Mouse (Mus musculus) cortical plate, adult 2 months (tissue): Measurements from ENCODE around the gene Cox8c. TPM values are rescaled to one million over a fixed set of nuclear protein-coding genes. Genes with fewer than 3 reads are reported as not detected.

Source experiments
- H3K27ac ChIP-seq: fragments of 200-500 bp; 2 replicates; pipeline ENCODE4 v1.5.1; 2012; ENCODE audit warnings: low read length, control low read depth, inconsistent platforms; ENCODE audit not compliant: insufficient read depth
- H3K4me1 ChIP-seq: fragments of 200-500 bp; 2 replicates; pipeline ENCODE4 v1.6.1; 2011; ENCODE audit warnings: low read length; ENCODE audit not compliant: control insufficient read depth, insufficient read depth
- H3K4me3 ChIP-seq: fragments of 200-500 bp; 2 replicates; pipeline ENCODE4 v1.5.1; 2011; ENCODE audit warnings: mild to moderate bottlenecking, low read length, control low read depth; ENCODE audit not compliant: insufficient read depth
- CTCF ChIP-seq: fragments of 200-500 bp; IDR thresholded peaks from 2 replicates; pipeline ENCODE4 v1.5.1; 2011; ENCODE audit warnings: mild to moderate bottlenecking, control low read depth, low read length; ENCODE audit not compliant: insufficient read depth; ENCODE audit errors: extremely low read depth
- POLR2A ChIP-seq: fragments of 200-500 bp; IDR thresholded peaks from 2 replicates; pipeline ENCODE4 v1.6.1; 2011; ENCODE audit warnings: mild to moderate bottlenecking, low read length, control low read depth; ENCODE audit not compliant: insufficient read depth; ENCODE audit errors: extremely low read depth
- polyA plus RNA-seq: library from polyadenylated mRNA; depleted of rRNA; stranded (reverse); fragments of >200 nt; gene quantifications from 2 replicates; pipeline ENCODE4 v1.2.3, GENCODE M21; 2012; rRNA removed

Gene Cox8c
- not detected in 2 replicates for polyA plus RNA-seq

DNA sequence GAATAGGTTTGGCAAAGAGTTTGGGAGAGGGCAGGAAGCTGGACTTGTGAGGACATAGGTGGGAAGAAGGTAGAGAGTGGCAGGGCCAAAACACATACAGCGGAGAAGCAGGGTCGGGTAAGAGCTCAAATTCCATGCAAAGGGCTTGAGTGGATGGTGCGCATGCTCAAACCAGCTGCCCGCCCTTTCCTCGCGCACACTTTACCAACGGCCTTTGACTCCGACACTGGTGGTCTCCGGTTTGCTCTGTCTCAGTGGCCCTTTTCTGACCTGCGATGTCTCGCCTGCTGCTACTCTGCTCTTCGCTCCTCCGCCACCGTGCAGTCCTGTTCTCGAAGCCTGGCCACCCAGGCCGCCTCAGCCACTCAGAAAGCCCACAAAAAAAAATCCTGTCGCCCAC is at the start of gene Cox8c:
Cox8c (plus strand) TSS at position 226 of the 400 bp plus-strand sequence.
- Histone ChIP-seq H3K4me3 (no peak within 1 kb of the TSS), H3K4me1 (no peaks in the 10 kb centered on the region), H3K27ac (no peak within 1 kb of the TSS)
- TF ChIP-seq CTCF (no peak), POLR2A (no peak)

DNA sequence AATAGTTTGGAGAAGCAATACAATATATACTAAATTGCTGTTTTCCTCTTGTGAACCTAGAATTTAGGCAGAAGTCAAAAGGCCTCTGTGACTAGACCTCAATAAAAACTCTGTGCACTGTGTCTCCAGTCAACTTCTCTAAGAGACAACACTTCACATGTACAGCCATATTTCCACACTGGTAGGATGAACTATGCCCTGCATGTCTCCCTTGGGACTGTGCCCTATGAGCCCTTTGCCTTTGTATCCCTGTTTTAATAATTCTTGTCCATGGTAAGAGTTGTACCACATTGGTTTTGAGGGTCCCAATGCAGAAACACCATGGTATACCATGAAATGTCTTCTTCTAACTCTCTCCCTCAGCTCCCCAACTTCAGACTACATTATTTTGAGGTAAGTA is 38.3 kb upstream of the Cox8c start:
- no peak for TF ChIP-seq POLR2A
- no peak for TF ChIP-seq CTCF
- peaks cover 2% of the 10 kb centered on the region; the same call in 1 of the 2 replicates for H3K4me1 ChIP-seq
- H3K4me3 ChIP-seq: no peak overlapping the region
- H3K27ac ChIP-seq: no peak overlapping the region

DNA sequence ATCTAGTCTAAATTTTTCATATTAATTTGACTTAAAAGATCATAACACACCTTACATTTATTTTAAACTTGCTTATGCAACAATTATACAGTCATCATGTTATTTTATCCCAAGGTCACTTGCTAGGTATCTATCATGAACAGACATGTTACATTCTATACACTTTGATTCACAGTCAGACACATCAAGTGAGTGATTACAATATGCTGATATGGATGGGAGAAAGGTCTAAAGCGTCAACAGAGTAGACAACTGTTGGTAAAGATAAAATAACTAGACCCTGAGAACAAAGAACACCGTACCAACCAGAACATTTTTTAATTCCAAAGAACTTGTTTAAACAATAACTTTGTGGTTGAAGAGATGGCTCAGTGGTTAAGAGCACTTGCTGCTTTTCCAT is 29.3 kb upstream of the Cox8c start:
- H3K4me3 ChIP-seq: no peak overlapping the region
- no peak overlapping the region for H3K27ac ChIP-seq
- no peak for TF ChIP-seq POLR2A
- no peak for TF ChIP-seq CTCF
- H3K4me1 ChIP-seq: peaks cover under 1% of the 10 kb centered on the region; the same call in 1 of the 2 replicates

DNA sequence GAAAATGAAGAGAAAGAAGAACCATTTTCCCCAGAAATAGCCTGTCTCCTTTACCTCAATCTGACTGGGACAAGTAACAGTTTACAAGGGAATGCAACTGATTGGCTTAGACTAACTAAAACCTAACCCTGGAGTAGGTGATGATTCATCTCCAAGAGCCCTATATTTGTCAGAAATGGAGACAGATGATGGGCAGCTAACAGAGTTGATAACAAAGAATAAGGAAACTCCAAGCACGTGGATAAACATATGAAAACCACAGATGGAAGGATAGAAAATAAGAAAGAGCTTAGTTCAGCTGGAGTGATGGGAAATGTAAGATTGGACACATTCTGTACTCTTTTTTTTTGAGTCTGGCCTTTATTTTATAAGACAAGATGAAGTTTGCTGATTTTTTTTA is 28.6 kb upstream of the Cox8c start:
- H3K4me3 ChIP-seq: no peak overlapping the region
- H3K27ac ChIP-seq: no peak overlapping the region
- no peaks in the 10 kb centered on the region for H3K4me1 ChIP-seq
- TF ChIP-seq POLR2A (no peak), CTCF (no peak)

DNA sequence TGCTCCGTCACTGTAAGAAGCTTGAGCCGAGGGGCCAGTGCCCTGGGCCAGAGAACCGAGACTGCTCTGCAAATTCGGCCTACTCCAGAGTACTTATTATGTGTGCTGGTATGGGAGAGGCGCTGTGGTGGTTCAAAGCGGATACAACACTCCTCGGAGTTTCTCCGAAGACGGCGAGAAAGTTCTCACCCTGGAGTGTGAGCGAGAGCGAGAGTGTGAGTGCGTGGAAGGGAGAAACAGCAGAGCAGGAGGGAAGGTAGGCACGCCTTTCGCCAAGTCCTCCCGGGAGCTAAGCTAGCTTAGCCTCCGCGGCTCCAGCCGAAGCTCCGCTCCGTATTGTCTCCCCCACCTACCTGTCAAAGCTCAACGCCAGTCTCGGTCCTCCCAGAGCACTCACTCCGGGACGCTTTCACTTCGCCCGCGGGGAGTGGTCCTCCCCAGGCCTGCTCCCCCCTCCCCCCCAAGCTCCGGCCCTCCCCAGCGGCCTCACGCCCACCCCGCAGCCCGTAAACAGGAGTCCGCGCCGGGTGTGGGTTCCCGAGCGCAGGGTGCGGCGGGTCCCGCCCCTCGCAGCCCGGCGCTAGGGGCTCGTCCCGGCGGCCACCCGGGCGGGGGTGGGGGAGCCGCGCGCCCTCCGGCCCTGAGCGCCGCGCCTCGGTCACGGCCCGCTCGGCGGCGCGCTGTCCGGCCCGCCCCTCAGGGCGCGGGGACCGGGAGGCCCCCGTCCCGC is 21.6 kb upstream of the Cox8c start:
- Histone ChIP-seq H3K4me1 (peaks cover 2% of the 10 kb centered on the region; the same call in 1 of the 2 replicates), H3K4me3 (peak overlapping the region; percentile 50), H3K27ac (no peak overlapping the region)
- no peak for TF ChIP-seq CTCF
- TF ChIP-seq POLR2A: no peak

DNA sequence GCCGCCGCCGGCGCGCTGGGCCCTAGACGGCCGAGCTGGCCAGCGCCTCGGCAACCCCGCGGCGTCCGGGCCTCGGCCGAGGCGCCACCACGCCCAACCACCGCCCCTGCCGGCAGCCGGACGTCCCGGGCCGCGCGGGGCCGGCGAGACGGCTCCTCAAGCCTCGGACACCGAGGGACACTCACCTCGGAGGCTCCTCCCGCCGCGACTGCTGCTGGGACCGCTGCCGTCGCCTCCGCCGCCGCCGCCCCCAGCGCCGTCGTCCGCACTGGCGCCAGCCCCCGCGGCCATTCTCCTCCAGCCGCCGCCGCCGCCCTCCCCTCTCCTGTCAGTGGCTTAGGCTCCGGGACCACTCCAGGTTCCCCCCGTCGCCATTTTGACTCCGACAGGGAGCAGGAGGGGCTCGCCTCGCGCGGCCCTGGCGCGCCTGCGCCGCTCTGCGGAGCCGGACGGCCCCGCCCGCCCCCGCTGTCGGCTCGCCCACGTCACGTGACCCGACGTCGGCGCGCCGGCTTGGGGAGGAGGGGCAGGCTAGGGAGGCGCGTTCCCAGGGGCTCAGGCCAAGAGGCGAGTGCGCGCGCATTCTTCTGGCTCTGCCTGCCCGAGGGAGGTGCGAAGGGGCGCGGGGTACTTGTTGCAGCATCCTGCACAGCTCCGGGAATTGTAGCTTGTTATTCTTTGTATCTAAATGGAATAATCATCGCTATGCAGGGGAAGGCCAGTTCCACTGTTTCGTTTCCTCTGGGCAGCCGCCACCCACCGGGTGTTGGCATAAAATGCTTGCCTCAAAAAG is 20.9 kb upstream of the Cox8c start, which contains the start of gene Btbd7:
Btbd7 (minus strand) TSS at position 441 of the 793 bp plus-strand sequence.
- H3K4me3 ChIP-seq: peak within 1 kb of the TSS; percentile 50
- TF ChIP-seq CTCF (no peak), POLR2A (no peak; the same call in 1 of the 2 replicates)
- H3K4me1 ChIP-seq: peaks cover 2% of the 10 kb centered on the region; the same call in 1 of the 2 replicates
- H3K27ac ChIP-seq: peak within 1 kb of the TSS; percentile 85

DNA sequence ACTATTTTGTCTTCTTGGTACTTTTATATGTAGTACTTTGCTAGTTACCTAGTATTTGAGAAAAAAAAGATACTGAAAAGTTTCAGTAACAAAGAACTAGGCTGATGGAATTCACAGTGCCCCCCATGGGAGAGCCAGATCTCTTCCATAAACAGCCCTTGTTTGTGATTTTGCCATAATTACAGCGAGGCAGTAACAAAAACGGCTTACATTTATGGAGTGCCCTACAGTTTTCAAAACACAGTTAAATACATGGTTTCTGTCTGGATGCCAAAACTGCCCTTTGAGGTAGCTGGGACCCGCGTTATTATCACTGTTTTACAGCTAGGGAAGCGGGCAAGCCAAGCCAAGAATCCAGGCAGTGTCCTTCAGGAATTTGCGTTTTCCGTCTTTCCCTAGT is 20.2 kb upstream of the Cox8c start:
- H3K27ac ChIP-seq: no peak overlapping the region
- TF ChIP-seq POLR2A: no peak
- no peak for TF ChIP-seq CTCF

DNA sequence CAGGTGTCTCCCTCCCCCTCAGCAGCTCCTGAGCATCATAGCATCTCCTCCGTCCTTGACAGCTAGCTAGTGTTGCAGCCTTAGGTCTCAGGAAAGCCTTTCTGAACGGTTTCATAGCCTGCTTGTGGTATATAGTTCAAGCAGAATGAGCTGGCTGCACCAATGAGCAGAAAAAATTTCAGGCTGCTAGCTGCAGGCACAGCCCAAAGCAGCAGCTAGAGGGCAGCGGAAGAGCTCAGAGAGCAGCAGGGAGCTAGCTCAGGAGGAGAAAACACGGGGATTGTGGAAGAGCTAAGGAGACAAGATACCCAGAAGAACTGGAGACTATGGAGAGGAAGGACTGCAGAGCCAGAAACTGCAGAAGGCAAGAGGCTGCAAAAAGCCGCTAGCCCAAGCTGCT is 13.4 kb upstream of the Cox8c start:
- no peaks in the 10 kb centered on the region for H3K4me1 ChIP-seq
- H3K27ac ChIP-seq: no peak overlapping the region
- peak; percentile 86 for TF ChIP-seq CTCF
- no peak for TF ChIP-seq POLR2A
- no peak overlapping the region for H3K4me3 ChIP-seq

More for the DNA sequence above, 20.2 kb upstream of the Cox8c start:
- Histone ChIP-seq H3K4me3 (peak overlapping the region; percentile 50; the same call in 1 of the 2 replicates), H3K4me1 (peaks cover 2% of the 10 kb centered on the region; the same call in 1 of the 2 replicates)

DNA sequence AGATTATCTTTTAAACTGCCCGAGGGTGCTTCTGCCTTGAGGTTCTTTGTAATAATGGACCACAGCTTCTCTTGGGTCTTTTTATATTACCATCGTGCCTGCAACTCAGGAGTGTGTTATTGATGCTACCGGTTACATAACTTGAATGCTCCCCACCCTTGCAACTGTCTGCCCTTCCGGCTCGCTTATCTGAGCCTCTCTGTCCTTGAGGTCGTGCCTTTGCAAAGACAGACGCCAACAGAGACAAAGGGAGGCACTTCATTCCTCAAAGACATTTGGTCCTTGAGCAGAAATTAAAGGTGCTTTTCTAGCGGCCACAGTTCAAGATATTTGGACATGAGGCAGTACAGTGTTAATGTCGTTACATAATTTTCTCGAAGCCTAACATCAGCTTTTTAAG is 11.8 kb upstream of the Cox8c start:
- no peak overlapping the region for H3K27ac ChIP-seq
- no peak for TF ChIP-seq POLR2A
- no peak for TF ChIP-seq CTCF
- no peak overlapping the region for H3K4me3 ChIP-seq
- H3K4me1 ChIP-seq: no peaks in the 10 kb centered on the region
